Mouse (Mus musculus) liver, adult 2 months (tissue): ENCODE results near the gene Synpo2.

Experiments
- CTCF ChIP-seq: fragments of 200-500 bp; IDR thresholded peaks from 2 replicates; pipeline ENCODE4 v1.5.1; 2011; ENCODE audit warnings: low read depth, low read length, control low read depth
- POLR2A ChIP-seq: fragments of 200-500 bp; IDR thresholded peaks from 2 replicates; pipeline ENCODE4 v1.6.1; 2011; ENCODE audit warnings: low read length, control low read depth; ENCODE audit not compliant: insufficient read depth; ENCODE audit errors: extremely low read depth

DNA sequence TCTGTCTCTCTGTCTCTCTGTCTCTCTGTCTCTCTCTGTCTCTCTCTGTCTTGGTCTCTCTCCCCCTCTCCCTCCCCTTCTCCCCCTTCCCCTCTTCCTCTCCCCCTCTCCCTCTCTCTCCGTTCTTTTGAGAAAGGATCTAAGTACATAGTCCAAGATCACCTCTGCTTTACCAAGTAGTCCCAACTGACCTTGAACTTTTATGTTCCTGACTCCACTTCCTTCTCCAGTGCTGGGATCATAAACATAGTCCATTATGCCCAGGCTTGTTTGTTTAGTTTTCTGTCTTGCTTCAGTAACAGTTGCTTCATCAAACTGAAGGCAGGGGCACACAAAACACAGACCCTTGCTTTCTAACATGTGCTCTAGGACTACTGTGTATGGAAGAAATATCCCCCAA, 163.5 kb downstream of the Synpo2 start:
- TF ChIP-seq POLR2A (no peak), CTCF (no peak)
